Mouse (Mus musculus) ovary, adult 18-20 months (tissue): Measurements from ENCODE around the gene Gnai1.
"Not testable (repeated sequence)": the region's sequence is repeated elsewhere in the genome, so short reads cannot be mapped to it uniquely, and the experiment has no call there.

Experiments used
- DNase-seq: peaks from one replicate; pipeline ENCODE4 v3.0.0; 2022; ENCODE audit warnings: low spot score, mixed read lengths

Gnai1 gene

GRCm38 (mm10) chr5:18360281-18360819 is at the start of gene Gnai1:
TSS of gene Gnai1 (minus strand) at chr5:18360355.
- DNase-seq = peak; percentile 49

GRCm38 (mm10) chr5:18367864-18368263 is 7.7 kb upstream of the Gnai1 start:
- no peak for DNase-seq

- DNase-seq = no peak
Observed at GRCm38 (mm10) chr5:18365460-18365859, 5.3 kb upstream of the Gnai1 start.

GRCm38 (mm10) chr5:18360956-18361355 is 801 bp upstream of the Gnai1 start:
- DNase-seq = no peak

- DNase-seq = peak; percentile 7
Observed at GRCm38 (mm10) chr5:18359376-18360280, 527 bp downstream of the Gnai1 start.

- DNase-seq = no peak
Observed at GRCm38 (mm10) chr5:18358778-18359177, 1.4 kb downstream of the Gnai1 start.

- no peak for DNase-seq
Observed at GRCm38 (mm10) chr5:18358191-18358590, 2.0 kb downstream of the Gnai1 start.

- DNase-seq = no peak
Observed at GRCm38 (mm10) chr5:18347297-18347696, 12.9 kb downstream of the Gnai1 start.

GRCm38 (mm10) chr5:18343455-18344142 is 16.6 kb downstream of the Gnai1 start:
- no peak for DNase-seq

- DNase-seq = no peak
Observed at GRCm38 (mm10) chr5:18342765-18343454, 17.2 kb downstream of the Gnai1 start.

GRCm38 (mm10) chr5:18341876-18342275 is 18.3 kb downstream of the Gnai1 start:
- not testable (repeated sequence) for DNase-seq

GRCm38 (mm10) chr5:18332256-18332655 is 27.9 kb downstream of the Gnai1 start:
- DNase-seq = no peak

GRCm38 (mm10) chr5:18330726-18331125 is 29.4 kb downstream of the Gnai1 start:
- no peak for DNase-seq

- DNase-seq = no peak
Observed at GRCm38 (mm10) chr5:18326159-18326558, 34.0 kb downstream of the Gnai1 start.

- no peak for DNase-seq
Observed at GRCm38 (mm10) chr5:18323534-18323933, 36.6 kb downstream of the Gnai1 start.

GRCm38 (mm10) chr5:18321661-18322060 is 38.5 kb downstream of the Gnai1 start:
- DNase-seq = no peak

GRCm38 (mm10) chr5:18318846-18319245 is 41.3 kb downstream of the Gnai1 start:
- DNase-seq = no peak

- DNase-seq = no peak
Observed at GRCm38 (mm10) chr5:18307229-18307804, 52.8 kb downstream of the Gnai1 start.

GRCm38 (mm10) chr5:18296584-18296983 is 63.6 kb downstream of the Gnai1 start:
- no peak for DNase-seq

GRCm38 (mm10) chr5:18292744-18293143 is 67.4 kb downstream of the Gnai1 start:
- no peak for DNase-seq

GRCm38 (mm10) chr5:18289530-18289929 is 70.6 kb downstream of the Gnai1 start:
- no peak for DNase-seq

GRCm38 (mm10) chr5:18288694-18289093 is 71.5 kb downstream of the Gnai1 start:
- DNase-seq = no peak
